Comparison of ENCODE assay signal across 15 mouse cellular contexts in genomic region chrX:84514650-84515366, GRCm38 (mm10).
A peak's percentile ranks its signal among the peaks of the same experiment; 100 is the strongest.
DNase-seq lines count a peak whose midpoint lies in the region; ATAC-seq and TF ChIP-seq lines count a peak whose summit lies in the region.
"Had no signal": no experiment of that assay in that cellular context is flagged by ENCODE, and none has a peak within 500 bp of the region (broad histone marks: within the 10 kb centered on the region; RNA-seq: fewer than 3 reads in every experiment).

No protein-coding gene starts in this region.

- no peak overlapping the region for H3K27ac ChIP-seq in forebrain, embryonic 15.5 days (replicated peaks)
- no peak overlapping the region for H3K27ac ChIP-seq in midbrain, postnatal 0 days (ENCODE audit: low read depth, low read length)
- H3K27ac ChIP-seq: embryonic facial prominence, embryonic 15.5 days; liver, embryonic 15.5 days had no signal

- H3K36me3 ChIP-seq in forebrain, embryonic 15.5 days, result no peaks in the 10 kb centered on the region
- H3K36me3 ChIP-seq in midbrain, postnatal 0 days (ENCODE audit: insufficient read depth, low read length), result no peaks in the 10 kb centered on the region
- H3K36me3 ChIP-seq: embryonic facial prominence, embryonic 15.5 days; liver, embryonic 15.5 days had no signal

- ATAC-seq in forebrain, embryonic 15.5 days (replicated peaks), result peak; percentile 92
- no peak for ATAC-seq in midbrain, postnatal 0 days (ENCODE audit: low FRiP score)
- ATAC-seq: intestine, embryonic 16.5 days had no signal

- peak; percentile 1 for DNase-seq in kidney, postnatal 10 days
- no peak for DNase-seq in kidney, postnatal 4 days
- DNase-seq in lung, postnatal 10 days, result peak; percentile 30
- peak; percentile 13 for DNase-seq in midbrain, postnatal 0 days (ENCODE audit: low spot score)
- no peak for DNase-seq in left cerebral cortex, postnatal 36 days (ENCODE audit: low spot score in 2 of 2)
- no peak for DNase-seq in gastrocnemius, postnatal 25 days
- no peak for DNase-seq in thymus, postnatal 4 days
- DNase-seq: cerebellum, adult 9-10 months; heart, postnatal 4 days; kidney, postnatal 36 days had no signal

- H3K9ac ChIP-seq in forebrain, embryonic 15.5 days (replicated peaks), result no peak overlapping the region
- H3K9ac ChIP-seq in midbrain, postnatal 0 days (replicated peaks; ENCODE audit: low read length, poor library complexity, severe bottlenecking), result no peak overlapping the region
- H3K9ac ChIP-seq: embryonic facial prominence, embryonic 15.5 days; liver, embryonic 15.5 days had no signal

- peaks cover 6% of the 10 kb centered on the region; the same call in 1 of the 2 replicates for H3K4me1 ChIP-seq in forebrain, embryonic 15.5 days
- H3K4me1 ChIP-seq in midbrain, postnatal 0 days (ENCODE audit: insufficient read depth, low read length), result no peaks in the 10 kb centered on the region
- H3K4me1 ChIP-seq: embryonic facial prominence, embryonic 15.5 days; liver, embryonic 15.5 days had no signal

- no peak overlapping the region for H3K4me3 ChIP-seq in forebrain, embryonic 15.5 days
- no peak overlapping the region for H3K4me3 ChIP-seq in midbrain, postnatal 0 days (ENCODE audit: low read depth, low read length)
- H3K4me3 ChIP-seq: embryonic facial prominence, embryonic 15.5 days; liver, embryonic 15.5 days; myocyte had no signal

- no peaks in the 10 kb centered on the region for H3K27me3 ChIP-seq in forebrain, embryonic 15.5 days
- H3K27me3 ChIP-seq in midbrain, postnatal 0 days (ENCODE audit: insufficient read depth, low read length), result no peaks in the 10 kb centered on the region
- H3K27me3 ChIP-seq: embryonic facial prominence, embryonic 15.5 days; liver, embryonic 15.5 days had no signal

- H3K9me3 ChIP-seq in forebrain, embryonic 15.5 days, result no peaks in the 10 kb centered on the region
- H3K9me3 ChIP-seq in midbrain, postnatal 0 days (ENCODE audit: low read length), result no peaks in the 10 kb centered on the region
- H3K9me3 ChIP-seq: embryonic facial prominence, embryonic 15.5 days; liver, embryonic 15.5 days had no signal

- intact Hi-C loops in left cerebral cortex, postnatal 36 days (cut with DNase I), result no loop called here

- H3K4me2 ChIP-seq in forebrain, embryonic 15.5 days (replicated peaks), result no peak overlapping the region
- no peak overlapping the region for H3K4me2 ChIP-seq in midbrain, postnatal 0 days (ENCODE audit: low read depth, low read length, poor library complexity, severe bottlenecking)
- H3K4me2 ChIP-seq: embryonic facial prominence, embryonic 15.5 days; liver, embryonic 15.5 days had no signal

- no peak for TF ChIP-seq CTCF in midbrain, postnatal 0 days (IDR thresholded peaks at IDR 0.05)

- WGBS in forebrain, embryonic 15.5 days, result 18% methylated on average over 3 of the region's 3 CpGs
- 60% methylated on average over 3 of the region's 3 CpGs for WGBS in midbrain, postnatal 0 days

Comparison
In these comparisons a context has a peak if more than half of its experiments do, and no peak if none do; other contexts are left out.
1. DNase-seq: peak in kidney, postnatal 10 days (single experiment), lung, postnatal 10 days (single experiment) and midbrain, postnatal 0 days (single experiment); none in kidney, postnatal 4 days (0 of 2), left cerebral cortex, postnatal 36 days (0 of 2), gastrocnemius, postnatal 25 days (single experiment) and thymus, postnatal 4 days (single experiment).